In genomic region chr15:96953938-96954238, GRCm38 (mm10) we compare ENCODE assay signal across 9 mouse cellular contexts.
A peak's percentile ranks its signal among the peaks of the same experiment; 100 is the strongest.
DNase-seq lines count a peak whose midpoint lies in the region; ATAC-seq and TF ChIP-seq lines count a peak whose summit lies in the region.
"Had no signal": no experiment of that assay in that cellular context is flagged by ENCODE, and none has a peak within 500 bp of the region (broad histone marks: within the 10 kb centered on the region; RNA-seq: fewer than 3 reads in every experiment).

No protein-coding gene starts in this region.

- H3K36me3 ChIP-seq in heart, postnatal 0 days (replicated peaks; ENCODE audit: control insufficient read depth, insufficient read depth, low read length), result no peaks in the 10 kb centered on the region
- H3K36me3 ChIP-seq in embryonic facial prominence, embryonic 12.5 days, result no peaks in the 10 kb centered on the region
- no peaks in the 10 kb centered on the region for H3K36me3 ChIP-seq in intestine, embryonic 15.5 days
- no peaks in the 10 kb centered on the region for H3K36me3 ChIP-seq in myocyte (ENCODE audit: control insufficient read depth, insufficient read depth)
- H3K36me3 ChIP-seq: G1E had no signal

- no peaks in the 10 kb centered on the region for H3K9me3 ChIP-seq in heart, postnatal 0 days (replicated peaks; ENCODE audit: control insufficient read depth, low read length)
- H3K9me3 ChIP-seq in embryonic facial prominence, embryonic 12.5 days, result no peaks in the 10 kb centered on the region
- no peaks in the 10 kb centered on the region for H3K9me3 ChIP-seq in intestine, embryonic 15.5 days

- peak overlapping the region; percentile 64 for H3K4me2 ChIP-seq in heart, postnatal 0 days (ENCODE audit: low read depth, low read length)
- H3K4me2 ChIP-seq in embryonic facial prominence, embryonic 12.5 days (replicated peaks), result peak overlapping the region; percentile 46
- H3K4me2 ChIP-seq in intestine, embryonic 15.5 days (replicated peaks), result peak overlapping the region; percentile 71
- H3K4me2 ChIP-seq in myocyte (ENCODE audit: low read depth), result peak overlapping the region; percentile 73

- no peak for TF ChIP-seq CTCF in heart, postnatal 0 days (IDR thresholded peaks at IDR 0.05; ENCODE audit: low read depth)

- H3ac ChIP-seq in myocyte (ENCODE audit: control insufficient read depth, insufficient read length), result no peak overlapping the region

- 0 out of 2 replicates have a peak, but pooled peaks have one; percentile 17 for ATAC-seq in heart, postnatal 0 days (ENCODE audit: insufficient read depth, low read depth)
- ATAC-seq in embryonic facial prominence, embryonic 12.5 days (ENCODE audit: insufficient number of reproducible peaks, insufficient read depth, low FRiP score, low TSS enrichment), result no peak
- peak; percentile 49; the same call in 1 of the 2 replicates for ATAC-seq in intestine, embryonic 15.5 days

- DNase-seq in heart, postnatal 0 days (ENCODE audit: low spot score), result no peak
- DNase-seq in heart, postnatal 10 days, result no peak
- no peak for DNase-seq in thymus, postnatal 4 days
- no peak for DNase-seq in gastrocnemius, postnatal 14 days
- DNase-seq in kidney, adult 9 months, result no peak

- H3K79me2 ChIP-seq in myocyte (ENCODE audit: control insufficient read depth, insufficient read depth), result no peaks in the 10 kb centered on the region

- H3K9ac ChIP-seq in heart, postnatal 0 days (replicated peaks; ENCODE audit: low read depth, low read length), result peak overlapping the region; percentile 57
- H3K9ac ChIP-seq in embryonic facial prominence, embryonic 12.5 days, result peak overlapping the region; percentile 33; the same call in 1 of the 2 replicates
- H3K9ac ChIP-seq in intestine, embryonic 15.5 days, result peak overlapping the region; percentile 32

- no peaks in the 10 kb centered on the region for H3K4me1 ChIP-seq in heart, postnatal 0 days (ENCODE audit: control insufficient read depth, insufficient read depth)
- peaks cover 9% of the 10 kb centered on the region; the same call in 1 of the 2 replicates for H3K4me1 ChIP-seq in embryonic facial prominence, embryonic 12.5 days
- H3K4me1 ChIP-seq in intestine, embryonic 15.5 days (replicated peaks), result peaks cover 3% of the 10 kb centered on the region; the same call in 1 of the 2 replicates

- H3K4me3 ChIP-seq in heart, postnatal 0 days (ENCODE audit: low read depth, low read length), result peak overlapping the region; percentile 37
- peak overlapping the region; percentile 25; the same call in 1 of the 2 replicates for H3K4me3 ChIP-seq in embryonic facial prominence, embryonic 12.5 days
- H3K4me3 ChIP-seq in intestine, embryonic 15.5 days (replicated peaks), result peak overlapping the region; percentile 33
- no peak overlapping the region for H3K4me3 ChIP-seq in myocyte

- no peak for TF ChIP-seq POLR2A in myocyte (IDR thresholded peaks at IDR 0.05; ENCODE audit: insufficient read length, low read depth)

- H3K27me3 ChIP-seq in heart, postnatal 0 days (ENCODE audit: control insufficient read depth, insufficient read depth, low read length), result no peaks in the 10 kb centered on the region
- no peaks in the 10 kb centered on the region for H3K27me3 ChIP-seq in embryonic facial prominence, embryonic 12.5 days
- H3K27me3 ChIP-seq in intestine, embryonic 15.5 days (replicated peaks), result no peaks in the 10 kb centered on the region
- H3K27me3 ChIP-seq in myocyte (ENCODE audit: control insufficient read depth, insufficient read depth, insufficient read length), result no peaks in the 10 kb centered on the region

- WGBS in heart, postnatal 0 days, result 37% methylated on average over 16 of the region's 16 CpGs
- 58% methylated on average over 16 of the region's 16 CpGs for WGBS in embryonic facial prominence, embryonic 12.5 days
- 37% methylated on average over 16 of the region's 16 CpGs for WGBS in intestine, embryonic 15.5 days

- intact Hi-C loops in heart, postnatal 10 days (cut with DNase I), result loop anchor here (5.0 kb wide), 1 partner anchor 183 kb away; no protein-coding TSS in a partner anchor
- intact Hi-C loops in gastrocnemius, postnatal 14 days (cut with DNase I; ENCODE audit: low total_unique reads), result loop anchor here (10.0 kb wide), 1 partner anchor 409 kb away; no protein-coding TSS in a partner anchor

- no peak overlapping the region for H3K27ac ChIP-seq in heart, postnatal 0 days (ENCODE audit: low read depth)
- H3K27ac ChIP-seq in embryonic facial prominence, embryonic 12.5 days, result 0 out of 2 replicates have a peak overlapping the region, but pooled peaks have one; percentile 6
- H3K27ac ChIP-seq in intestine, embryonic 15.5 days, result no peak overlapping the region

- no peak for TF ChIP-seq EP300 in heart, postnatal 0 days (IDR thresholded peaks at IDR 0.05; ENCODE audit: low read depth)

TF ChIP-seq in myocyte, 11 proteins besides CTCF, POLR2A, EP300 and RAD21:
- TF ChIP-seq USF1 (IDR thresholded peaks at IDR 0.05; ENCODE audit: low read depth) (no peak), E2F4 (IDR thresholded peaks at IDR 0.05; ENCODE audit: insufficient read depth) (no peak), TCF3 (IDR thresholded peaks at IDR 0.05; ENCODE audit: insufficient read length, low read depth) (no peak), POLR2AphosphoS2 (IDR thresholded peaks at IDR 0.05; ENCODE audit: insufficient read length, low read depth) (no peak), TCF12 (IDR thresholded peaks at IDR 0.05; ENCODE audit: insufficient read depth, poor library complexity, severe bottlenecking) (no peak), MYOG (IDR thresholded peaks at IDR 0.05; ENCODE audit: control insufficient read depth in 1 of 3, insufficient read depth in 1 of 3, insufficient read length in 2 of 3, low read depth in 2 of 3) (no peak), CEBPB (IDR thresholded peaks at IDR 0.05; ENCODE audit: insufficient read depth, poor library complexity, severe bottlenecking) (no peak), SRF (IDR thresholded peaks at IDR 0.05; ENCODE audit: control insufficient read depth, insufficient read length, low read depth) (no peak), MAX (IDR thresholded peaks at IDR 0.05; ENCODE audit: low read depth) (no peak), REST (IDR thresholded peaks at IDR 0.05; ENCODE audit: insufficient read depth, insufficient read length) (no peak), MYOD1 (IDR thresholded peaks at IDR 0.05; ENCODE audit: control insufficient read depth in 1 of 3, insufficient read length in 2 of 3, low read depth in 2 of 3) (no peak)
TF ChIP-seq in myocyte: peak in this region for 0.
